Mouse (Mus musculus) midbrain, embryonic 13.5 days (tissue): Measurements from ENCODE around the gene Adap1. TPM values are rescaled to one million over a fixed set of nuclear protein-coding genes. Genes with fewer than 3 reads are reported as not detected.
A peak's percentile ranks its signal among the peaks of the same experiment; 100 is the strongest.

Experiments used
- ATAC-seq: fragments of 200-750 bp; cut with Nextera tagmentation; 2 replicates; pipeline ENCODE4 v1.8.0; 2017; ENCODE audit warnings: mild to moderate bottlenecking, moderate TSS enrichment, moderate library complexity
- H3K27ac ChIP-seq: fragments of 300-500 bp; sonication (generic); 2 replicates; pipeline ENCODE4 v1.5.1; 2015; ENCODE audit warnings: inconsistent platforms, mild to moderate bottlenecking, moderate library complexity
- H3K27me3 ChIP-seq: fragments of 300-500 bp; sonication (generic); 2 replicates; pipeline ENCODE4 v1.6.1; 2015; ENCODE audit warnings: mild to moderate bottlenecking, inconsistent platforms
- H3K36me3 ChIP-seq: fragments of 300-500 bp; sonication (generic); 2 replicates; pipeline ENCODE4 v1.6.1; 2015; ENCODE audit warnings: mild to moderate bottlenecking, inconsistent platforms
- H3K4me1 ChIP-seq: fragments of 300-500 bp; sonication (generic); replicated peaks from 2 replicates; pipeline ENCODE4 v1.6.1; 2015; ENCODE audit warnings: inconsistent platforms
- H3K4me2 ChIP-seq: fragments of 300-500 bp; sonication (generic); replicated peaks from 2 replicates; pipeline ENCODE4 v1.6.1; 2015; ENCODE audit warnings: moderate library complexity, mild to moderate bottlenecking, inconsistent platforms
- H3K4me3 ChIP-seq: fragments of 300-500 bp; sonication (generic); replicated peaks from 2 replicates; pipeline ENCODE4 v1.5.1; 2015; ENCODE audit warnings: mild to moderate bottlenecking, inconsistent platforms
- H3K9ac ChIP-seq: fragments of 300-500 bp; sonication (generic); replicated peaks from 2 replicates; pipeline ENCODE4 v1.6.1; 2015; ENCODE audit warnings: mild to moderate bottlenecking, inconsistent platforms
- H3K9me3 ChIP-seq: fragments of 300-500 bp; sonication (generic); 2 replicates; pipeline ENCODE4 v1.6.1; 2016; ENCODE audit warnings: mild to moderate bottlenecking, inconsistent platforms
- WGBS: fragments of 180-500 bp; shearing (Covaris S2); methylation state at CpG from one replicate; pipeline ENCODE4 v1.1.7; 2015; 5-methylcytosine and 5-hydroxymethylcytosine counted together
- polyA plus RNA-seq: library from polyadenylated mRNA; unstranded; fragments of >200 nt; fragmentation: Nextera tagmentation; extraction: Ambion mirVana; gene quantifications from 2 replicates; pipeline ENCODE4 v1.2.1, GENCODE M21; 2015

The Adap1 gene
- polyA plus RNA-seq, 1 experiment from 2014 or later = 14.5 TPM

DNA sequence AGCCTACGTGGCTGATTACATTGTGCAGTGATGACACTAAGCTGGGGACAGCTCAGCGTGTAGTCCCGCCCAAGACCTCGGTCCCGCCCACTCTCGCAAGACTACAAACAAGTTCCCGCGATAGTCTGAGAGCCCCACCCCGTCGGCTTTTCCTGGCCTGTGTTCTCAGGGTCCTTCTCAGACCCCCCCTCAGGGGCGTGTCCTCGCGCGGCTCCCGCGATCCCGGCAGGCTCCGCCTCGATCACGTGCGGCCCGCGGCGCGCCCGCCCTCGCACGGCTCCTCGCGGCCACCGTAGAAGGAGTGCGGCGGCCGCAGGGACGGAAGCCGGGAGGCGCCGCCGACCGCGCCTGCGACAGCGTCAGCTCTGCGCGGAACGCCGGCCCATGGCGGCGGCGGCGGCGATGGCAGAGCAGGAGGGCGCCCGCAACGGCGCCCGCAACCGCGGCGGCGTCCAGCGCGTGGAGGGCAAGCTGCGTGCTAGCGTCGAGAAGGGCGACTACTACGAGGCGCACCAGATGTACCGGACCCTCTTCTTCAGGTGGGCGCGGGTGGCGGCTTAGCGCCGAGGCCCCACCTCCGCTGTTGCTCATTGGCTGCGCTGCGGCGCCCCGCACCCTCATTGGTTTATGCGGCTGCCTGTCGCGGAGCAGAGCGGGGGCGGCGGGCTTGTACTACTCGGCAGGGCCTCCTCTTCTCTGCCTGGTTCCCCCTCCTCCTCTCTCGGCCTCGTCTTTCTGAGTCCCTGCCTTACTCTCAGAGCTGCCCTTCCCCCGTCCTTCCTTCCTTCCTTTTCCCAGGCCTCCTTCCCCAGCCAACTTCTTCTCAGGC is 73.1 kb downstream of the Adap1 start, which contains the start of gene Get4:
Gene Get4, plus strand, starts transcription at position 244 of the 829 bp plus-strand sequence.
- WGBS = under 1% methylated on average over 90 of the region's 90 CpGs
- H3K4me1 ChIP-seq = peaks cover 38% of the 10 kb centered on the region
- peak within 1 kb of the TSS; percentile 81 for H3K4me3 ChIP-seq
- H3K9me3 ChIP-seq = no peaks in the 10 kb centered on the region
- ATAC-seq = peak; percentile 95
- H3K27ac ChIP-seq = peak within 1 kb of the TSS; percentile 82
- H3K9ac ChIP-seq = peak within 1 kb of the TSS; percentile 88
- H3K36me3 ChIP-seq = peaks cover 38% of the 10 kb centered on the region
- no peaks in the 10 kb centered on the region for H3K27me3 ChIP-seq
- peak within 1 kb of the TSS; percentile 95 for H3K4me2 ChIP-seq

DNA sequence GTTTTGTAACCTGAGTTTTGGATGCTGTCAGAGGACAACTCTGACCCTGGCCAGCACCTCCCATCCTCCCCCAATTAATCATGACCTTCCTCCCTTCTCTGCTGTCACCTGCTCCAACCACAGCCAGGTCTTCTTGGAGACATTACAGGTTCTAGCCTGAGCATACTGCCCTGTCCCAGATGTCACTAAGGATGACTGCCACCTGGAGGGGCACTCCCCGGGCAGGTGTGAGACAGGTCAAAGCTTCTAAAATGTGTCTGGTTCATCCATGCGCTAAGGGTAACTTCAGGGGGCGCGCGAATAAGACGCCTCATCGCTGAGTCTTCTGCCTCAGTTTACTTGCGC is 73.7 kb downstream of the Adap1 start:
- H3K4me3 ChIP-seq = peak overlapping the region; percentile 81
- peaks cover 41% of the 10 kb centered on the region for H3K36me3 ChIP-seq
- 3% methylated on average over 8 of the region's 8 CpGs for WGBS
- peak overlapping the region; percentile 82 for H3K9ac ChIP-seq
- H3K27ac ChIP-seq = peak overlapping the region; percentile 78
- H3K27me3 ChIP-seq = no peaks in the 10 kb centered on the region
- H3K9me3 ChIP-seq = no peaks in the 10 kb centered on the region
- H3K4me1 ChIP-seq = peaks cover 35% of the 10 kb centered on the region
- ATAC-seq = peak; percentile 62; the same call in 1 of the 2 replicates
- peak overlapping the region; percentile 95 for H3K4me2 ChIP-seq

DNA sequence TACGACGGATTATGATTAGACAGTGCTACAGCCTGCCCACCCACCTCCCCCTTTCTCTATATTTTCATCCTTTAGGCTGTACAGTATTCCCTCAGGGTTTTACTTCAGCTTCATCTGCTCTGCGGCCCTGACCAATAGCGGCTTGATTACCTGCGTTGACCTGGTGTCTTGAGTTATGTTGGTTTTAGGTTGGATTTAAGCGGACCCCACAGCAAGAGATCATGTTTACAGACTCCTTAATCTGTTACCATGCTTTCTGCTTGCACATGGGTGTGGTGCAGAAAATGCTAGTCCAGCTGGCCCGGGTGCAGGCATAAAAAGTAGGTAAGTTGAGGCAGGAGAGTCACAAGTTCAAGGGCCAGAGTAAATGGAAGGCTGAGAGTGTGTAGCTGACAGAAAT is 74.1 kb downstream of the Adap1 start:
- Histone ChIP-seq H3K9ac (peak overlapping the region; percentile 82), H3K4me1 (peaks cover 35% of the 10 kb centered on the region), H3K4me3 (peak overlapping the region; percentile 81), H3K27me3 (no peaks in the 10 kb centered on the region), H3K9me3 (no peaks in the 10 kb centered on the region), H3K4me2 (peak overlapping the region; percentile 95), H3K36me3 (peaks cover 45% of the 10 kb centered on the region), H3K27ac (peak overlapping the region; percentile 78)
- 87% methylated on average over 7 of the region's 7 CpGs for WGBS
- ATAC-seq = no peak

DNA sequence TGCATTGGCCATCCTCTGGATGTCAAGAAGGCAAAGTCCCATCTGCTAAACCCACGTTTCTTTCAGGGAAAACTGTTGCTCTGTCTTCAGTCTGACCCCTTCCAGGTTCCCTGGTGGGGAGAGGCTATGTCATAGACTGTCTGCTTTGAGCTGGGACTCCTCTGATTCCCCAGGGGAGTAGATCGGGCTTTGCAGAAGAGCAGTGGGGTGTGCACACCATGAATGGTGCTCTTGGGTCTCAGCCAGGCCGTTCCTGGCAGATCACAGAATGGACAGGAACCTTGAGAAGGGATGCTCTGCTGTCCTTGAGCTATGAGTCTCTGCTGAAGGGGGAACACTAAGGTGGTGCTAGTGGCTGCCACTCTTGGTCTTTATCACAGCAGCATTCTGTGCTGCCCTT is 76.6 kb downstream of the Adap1 start:
- ATAC-seq = no peak
- no peak overlapping the region for H3K4me3 ChIP-seq
- H3K4me2 ChIP-seq = no peak overlapping the region
- 90% methylated on average over 3 of the region's 3 CpGs for WGBS
- peaks cover 15% of the 10 kb centered on the region for H3K4me1 ChIP-seq
- no peaks in the 10 kb centered on the region for H3K27me3 ChIP-seq
- H3K27ac ChIP-seq = no peak overlapping the region
- H3K36me3 ChIP-seq = peaks cover 64% of the 10 kb centered on the region
- no peak overlapping the region for H3K9ac ChIP-seq
- no peaks in the 10 kb centered on the region for H3K9me3 ChIP-seq

DNA sequence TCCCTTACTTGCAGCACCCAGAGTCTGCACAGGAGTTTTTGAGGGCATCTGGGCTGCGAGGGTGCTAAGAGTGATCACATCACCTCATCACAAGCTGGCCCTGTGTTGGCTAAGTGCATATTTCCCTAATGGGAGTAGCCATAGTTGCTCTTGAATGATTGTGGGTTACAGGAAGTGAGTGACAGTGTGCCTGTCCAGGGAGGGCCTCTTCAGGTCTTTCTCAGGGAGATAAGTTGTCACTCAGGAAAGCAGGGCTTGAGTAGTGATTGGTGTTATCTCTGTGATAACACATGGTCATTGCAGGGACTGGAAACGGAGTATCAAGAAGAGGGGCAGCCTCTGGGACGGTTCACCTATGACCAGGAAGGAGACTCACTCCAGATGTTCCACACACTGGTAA is 77.7 kb downstream of the Adap1 start:
- WGBS = 98% methylated on average over 3 of the region's 3 CpGs
- Histone ChIP-seq H3K36me3 (peaks cover 75% of the 10 kb centered on the region), H3K27ac (no peak overlapping the region)

DNA sequence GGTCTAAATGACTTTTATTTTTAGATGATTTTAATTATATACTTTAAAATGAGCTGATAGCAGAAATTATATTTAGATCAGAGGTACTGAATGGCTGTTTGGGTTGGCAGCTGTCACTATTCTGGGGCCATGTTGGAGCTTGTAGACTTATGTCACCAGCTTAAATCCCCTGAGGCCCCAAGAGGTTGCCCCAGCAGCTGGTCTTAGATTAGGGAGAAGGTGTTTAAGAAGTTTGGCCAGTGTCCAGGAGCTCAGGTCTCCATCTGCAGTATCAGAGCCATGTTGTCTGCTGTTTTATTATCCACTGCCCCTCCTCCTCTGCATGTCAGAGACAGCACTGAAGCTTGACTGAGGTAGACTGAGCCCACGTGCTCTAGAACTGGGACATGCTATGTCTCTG is 82.0 kb downstream of the Adap1 start:
- peaks cover 99% of the 10 kb centered on the region for H3K36me3 ChIP-seq
- no peak for ATAC-seq
- 81% methylated on average over 1 of the region's 1 CpGs for WGBS
- H3K4me3 ChIP-seq = no peak overlapping the region
- no peak overlapping the region for H3K4me2 ChIP-seq
- no peaks in the 10 kb centered on the region for H3K27me3 ChIP-seq
- no peaks in the 10 kb centered on the region for H3K4me1 ChIP-seq
- no peaks in the 10 kb centered on the region for H3K9me3 ChIP-seq
- no peak overlapping the region for H3K9ac ChIP-seq
- no peak overlapping the region for H3K27ac ChIP-seq

More for the DNA sequence above, 77.7 kb downstream of the Adap1 start:
- H3K4me2 ChIP-seq = no peak overlapping the region
- no peak for ATAC-seq
- H3K27me3 ChIP-seq = no peaks in the 10 kb centered on the region
- no peak overlapping the region for H3K4me3 ChIP-seq
- peaks cover 6% of the 10 kb centered on the region; the same call in 1 of the 2 replicates for H3K4me1 ChIP-seq
- no peak overlapping the region for H3K9ac ChIP-seq
- H3K9me3 ChIP-seq = no peaks in the 10 kb centered on the region

DNA sequence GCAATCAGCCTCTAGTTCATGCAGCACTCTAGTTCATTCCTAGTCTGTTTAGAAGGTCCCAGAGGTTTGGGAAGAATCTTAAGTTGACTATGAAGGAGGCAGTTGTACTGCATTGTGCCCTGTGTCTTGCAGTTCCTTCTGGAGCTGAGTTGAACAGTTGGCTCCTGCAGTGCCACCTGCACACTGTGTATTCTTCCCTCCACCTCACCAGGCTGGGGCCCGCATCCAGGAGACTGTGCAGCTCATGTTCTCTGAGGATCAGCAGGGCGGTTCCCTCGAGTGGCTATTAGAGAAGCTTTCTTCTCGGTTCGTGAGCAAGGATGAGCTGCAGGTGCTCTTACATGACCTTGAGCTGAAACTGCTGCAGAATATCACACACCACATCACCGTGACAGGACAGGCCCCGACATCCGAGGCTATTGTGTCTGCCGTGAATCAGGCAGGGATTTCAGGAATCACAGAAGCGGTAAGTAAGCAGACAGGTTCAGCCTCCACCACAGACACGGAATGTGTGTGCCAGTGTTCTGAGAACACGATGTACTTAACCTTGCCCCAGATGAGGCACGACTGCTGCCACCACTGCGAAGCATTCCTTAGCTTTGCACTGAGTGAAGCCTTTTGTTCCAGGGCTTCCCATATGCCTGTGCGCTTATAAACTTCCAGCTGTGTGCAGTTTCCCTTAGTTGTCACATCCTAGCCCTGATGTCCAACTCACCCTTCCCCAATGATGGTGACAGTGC is 84.2 kb downstream of the Adap1 start:
- no peak for ATAC-seq
- WGBS = 91% methylated on average over 15 of the region's 15 CpGs
- H3K9ac ChIP-seq = no peak overlapping the region
- H3K27me3 ChIP-seq = no peaks in the 10 kb centered on the region
- no peaks in the 10 kb centered on the region for H3K9me3 ChIP-seq
- H3K4me3 ChIP-seq = no peak overlapping the region
- no peak overlapping the region for H3K27ac ChIP-seq
- H3K4me2 ChIP-seq = no peak overlapping the region
- H3K4me1 ChIP-seq = no peaks in the 10 kb centered on the region
- peaks cover 99% of the 10 kb centered on the region for H3K36me3 ChIP-seq

DNA sequence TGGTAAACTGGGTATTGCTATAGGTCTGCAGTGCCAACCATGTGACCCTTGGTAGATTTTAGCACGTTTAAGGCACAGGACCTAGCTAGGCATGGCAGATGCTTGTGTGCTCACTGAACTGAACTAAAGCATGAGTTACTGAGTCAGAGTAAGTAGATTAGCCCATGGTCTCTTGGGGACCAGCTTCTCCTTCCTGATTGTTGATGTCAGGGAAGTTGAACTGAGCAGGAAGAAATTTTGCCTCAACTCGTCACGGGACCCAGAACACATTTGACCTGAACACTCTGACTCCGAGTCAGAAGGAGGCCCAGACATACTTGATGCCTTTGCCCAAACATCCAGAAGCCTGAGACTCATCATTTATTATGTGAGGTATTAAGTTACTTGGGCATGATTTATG is 88.0 kb downstream of the Adap1 start:
- Histone ChIP-seq H3K36me3 (peaks cover 97% of the 10 kb centered on the region), H3K9me3 (no peaks in the 10 kb centered on the region), H3K4me3 (no peak overlapping the region), H3K27me3 (no peaks in the 10 kb centered on the region), H3K4me1 (no peaks in the 10 kb centered on the region), H3K4me2 (no peak overlapping the region), H3K27ac (no peak overlapping the region), H3K9ac (no peak overlapping the region)
- WGBS = 93% methylated on average over 4 of the region's 4 CpGs
- ATAC-seq = no peak

- Histone ChIP-seq H3K4me1 (no peaks in the 10 kb centered on the region), H3K4me3 (no peak overlapping the region), H3K4me2 (no peak overlapping the region), H3K27me3 (no peaks in the 10 kb centered on the region), H3K9me3 (no peaks in the 10 kb centered on the region), H3K27ac (no peak overlapping the region), H3K9ac (no peak overlapping the region), H3K36me3 (peaks cover 95% of the 10 kb centered on the region)
- WGBS = 94% methylated on average over 4 of the region's 4 CpGs
- ATAC-seq = no peak
Measured at GRCm38 (mm10) chr5:139234423-139234822, 91.0 kb downstream of the Adap1 start.

DNA sequence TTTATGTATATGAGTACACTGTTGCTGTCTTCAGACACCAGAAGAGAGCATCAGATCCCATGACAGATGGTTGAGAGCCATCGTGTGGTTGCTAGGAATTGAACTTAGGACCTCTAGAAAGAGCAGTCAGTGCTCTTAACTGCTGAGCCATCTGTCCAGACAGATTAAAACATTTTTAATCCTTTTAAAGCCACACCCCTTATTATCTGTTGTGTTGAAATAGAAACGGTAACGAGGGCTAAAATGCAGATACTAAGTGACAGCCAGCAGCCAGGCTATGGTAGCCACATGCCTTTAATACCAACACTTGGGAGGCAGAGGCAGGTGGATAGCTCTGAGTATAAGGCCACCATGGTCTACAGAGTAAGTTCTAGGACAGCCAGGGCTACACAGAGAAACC is 93.3 kb downstream of the Adap1 start:
- Histone ChIP-seq H3K4me2 (no peak overlapping the region), H3K4me1 (no peaks in the 10 kb centered on the region), H3K9ac (no peak overlapping the region), H3K27ac (no peak overlapping the region), H3K27me3 (no peaks in the 10 kb centered on the region), H3K36me3 (peaks cover 90% of the 10 kb centered on the region), H3K4me3 (no peak overlapping the region), H3K9me3 (no peaks in the 10 kb centered on the region)
- WGBS = 76% methylated on average over 3 of the region's 3 CpGs
- ATAC-seq = no peak

GRCm38 (mm10) chr5:139229716-139230115 is 95.7 kb downstream of the Adap1 start:
- Histone ChIP-seq H3K36me3 (peaks cover 90% of the 10 kb centered on the region), H3K9ac (no peak overlapping the region), H3K27me3 (no peaks in the 10 kb centered on the region), H3K27ac (no peak overlapping the region), H3K4me3 (no peak overlapping the region), H3K9me3 (no peaks in the 10 kb centered on the region), H3K4me1 (no peaks in the 10 kb centered on the region), H3K4me2 (no peak overlapping the region)
- no peak for ATAC-seq
- WGBS = 95% methylated on average over 3 of the region's 3 CpGs

GRCm38 (mm10) chr5:139228318-139228717 is 97.1 kb downstream of the Adap1 start:
- no peak for ATAC-seq
- Histone ChIP-seq H3K27ac (no peak overlapping the region), H3K4me3 (no peak overlapping the region), H3K27me3 (no peaks in the 10 kb centered on the region), H3K4me1 (no peaks in the 10 kb centered on the region), H3K4me2 (no peak overlapping the region), H3K9ac (no peak overlapping the region), H3K9me3 (no peaks in the 10 kb centered on the region), H3K36me3 (peaks cover 90% of the 10 kb centered on the region)
- 95% methylated on average over 3 of the region's 3 CpGs for WGBS
